Mouse (Mus musculus) cerebellum, adult 2 months (tissue): Measurements from ENCODE around the gene Smim27.

ENCODE experiments used
- CTCF ChIP-seq: fragments of 200-500 bp; IDR thresholded peaks from 2 replicates; pipeline ENCODE4 v1.5.1; 2011; ENCODE audit warnings: low read depth, mild to moderate bottlenecking, control low read depth, low read length, moderate library complexity, borderline replicate concordance; ENCODE audit not compliant: insufficient read depth
- POLR2A ChIP-seq: fragments of 200-500 bp; IDR thresholded peaks from 2 replicates; pipeline ENCODE4 v1.6.1; 2011; ENCODE audit warnings: low read length, control low read depth, borderline replicate concordance; ENCODE audit not compliant: insufficient read depth

DNA sequence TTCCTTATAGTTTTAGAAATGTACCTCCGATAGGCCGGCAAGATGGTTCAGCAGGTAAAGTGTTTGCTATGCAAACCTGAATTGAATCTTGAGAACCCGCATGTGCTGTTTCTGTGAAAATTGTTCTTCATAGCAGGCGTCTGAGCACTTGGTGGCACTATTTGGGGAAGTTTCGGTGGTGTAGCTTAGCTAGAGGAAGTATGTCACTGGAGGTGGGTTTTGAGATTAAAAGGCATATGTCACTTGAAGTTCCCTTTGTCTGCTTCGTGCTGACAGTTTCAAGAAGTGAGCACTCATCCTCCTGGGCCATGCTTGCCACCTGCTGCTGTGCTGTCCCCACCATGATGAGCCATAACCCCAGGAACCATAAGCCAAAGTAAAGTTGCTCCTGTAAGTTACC, 18.0 kb downstream of the Smim27 start:
- no peak for TF ChIP-seq CTCF
- no peak for TF ChIP-seq POLR2A
